Mouse (Mus musculus) neural tube, embryonic 10.5 days (tissue): ENCODE measurements around the gene Otud7a.

Experiments
- DNase-seq: peaks from one replicate; pipeline ENCODE4 v3.0.0-alpha.2; 2017; ENCODE audit warnings: low spot score; ENCODE audit errors: extremely low spot score

Otud7a gene

GRCm38 (mm10) chr7:63773268-63773667 is 328.7 kb downstream of the Otud7a start:
- DNase-seq: no peak

- DNase-seq: no peak
Observed at GRCm38 (mm10) chr7:63774291-63774690, 329.7 kb downstream of the Otud7a start.

GRCm38 (mm10) chr7:63777328-63777727 is 332.8 kb downstream of the Otud7a start:
- DNase-seq: no peak

GRCm38 (mm10) chr7:63780821-63781220 is 336.3 kb downstream of the Otud7a start:
- DNase-seq: no peak

GRCm38 (mm10) chr7:63789743-63790142 is 345.2 kb downstream of the Otud7a start:
- no peak for DNase-seq

GRCm38 (mm10) chr7:63796001-63796632 is 351.6 kb downstream of the Otud7a start:
- DNase-seq: no peak

GRCm38 (mm10) chr7:63798446-63798845 is 353.9 kb downstream of the Otud7a start:
- no peak for DNase-seq

GRCm38 (mm10) chr7:63799304-63799703 is 354.8 kb downstream of the Otud7a start:
- no peak for DNase-seq

GRCm38 (mm10) chr7:63802751-63803150 is 358.2 kb downstream of the Otud7a start:
- DNase-seq: peak; percentile 9
